Mouse (Mus musculus): Measurements from ENCODE around the gene Fnbp4.
"Not testable (repeated sequence)": the region's sequence is repeated elsewhere in the genome, so short reads cannot be mapped to it uniquely, and the experiment has no call there.

The Fnbp4 gene

DNA sequence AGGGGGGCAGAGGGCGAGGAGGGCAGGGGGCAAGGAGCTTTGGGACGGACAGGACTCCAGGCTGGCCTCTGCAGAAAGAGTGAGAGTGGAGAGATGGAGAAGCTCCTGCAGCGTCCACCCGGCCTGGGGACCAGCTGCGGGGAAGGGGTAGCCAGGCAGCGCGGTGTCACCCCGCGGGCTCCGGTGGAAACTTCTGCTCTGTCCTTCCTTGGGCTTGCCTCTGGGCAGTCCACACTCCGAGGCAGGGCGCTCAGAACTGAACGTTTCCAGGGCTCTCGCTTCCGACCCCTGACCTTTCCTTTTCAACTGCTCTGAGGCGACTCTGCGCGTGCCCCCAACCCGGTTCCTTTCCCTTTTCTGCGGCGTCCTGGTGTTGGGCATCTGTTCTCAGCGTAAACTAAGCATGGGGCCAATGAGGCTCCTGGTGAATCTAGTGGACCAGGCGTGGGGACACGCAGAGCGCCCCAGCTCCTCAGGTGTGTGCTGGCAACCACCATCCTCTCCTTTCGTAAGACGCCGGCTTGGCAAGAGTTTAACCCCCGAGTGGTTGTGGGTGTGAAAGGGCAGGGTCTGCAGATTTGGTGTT, 37.8 kb downstream of the Fnbp4 start:
- DNase-seq (ENCODE audit: low read depth, low spot score): no peak

DNA sequence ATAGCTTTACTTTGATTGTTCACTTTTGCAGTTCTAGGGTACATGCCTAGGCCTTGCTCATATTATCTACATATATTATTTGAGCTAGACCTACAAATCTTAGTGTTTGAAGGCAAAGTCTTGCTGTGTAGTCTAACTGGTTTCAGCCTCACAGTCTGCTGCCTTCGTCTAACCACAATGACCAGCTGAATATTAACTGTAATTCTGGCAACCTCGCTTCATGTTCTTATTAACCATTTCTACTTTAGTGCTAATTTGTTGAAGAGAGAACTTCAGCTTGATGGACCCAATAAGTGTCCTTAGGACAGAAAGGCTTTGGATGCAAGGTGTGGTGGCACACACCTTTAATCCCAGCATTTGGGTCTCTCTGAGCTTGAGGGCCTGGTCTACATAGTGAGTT, 43.0 kb downstream of the Fnbp4 start:
- DNase-seq (ENCODE audit: low read depth, low spot score): no peak

DNA sequence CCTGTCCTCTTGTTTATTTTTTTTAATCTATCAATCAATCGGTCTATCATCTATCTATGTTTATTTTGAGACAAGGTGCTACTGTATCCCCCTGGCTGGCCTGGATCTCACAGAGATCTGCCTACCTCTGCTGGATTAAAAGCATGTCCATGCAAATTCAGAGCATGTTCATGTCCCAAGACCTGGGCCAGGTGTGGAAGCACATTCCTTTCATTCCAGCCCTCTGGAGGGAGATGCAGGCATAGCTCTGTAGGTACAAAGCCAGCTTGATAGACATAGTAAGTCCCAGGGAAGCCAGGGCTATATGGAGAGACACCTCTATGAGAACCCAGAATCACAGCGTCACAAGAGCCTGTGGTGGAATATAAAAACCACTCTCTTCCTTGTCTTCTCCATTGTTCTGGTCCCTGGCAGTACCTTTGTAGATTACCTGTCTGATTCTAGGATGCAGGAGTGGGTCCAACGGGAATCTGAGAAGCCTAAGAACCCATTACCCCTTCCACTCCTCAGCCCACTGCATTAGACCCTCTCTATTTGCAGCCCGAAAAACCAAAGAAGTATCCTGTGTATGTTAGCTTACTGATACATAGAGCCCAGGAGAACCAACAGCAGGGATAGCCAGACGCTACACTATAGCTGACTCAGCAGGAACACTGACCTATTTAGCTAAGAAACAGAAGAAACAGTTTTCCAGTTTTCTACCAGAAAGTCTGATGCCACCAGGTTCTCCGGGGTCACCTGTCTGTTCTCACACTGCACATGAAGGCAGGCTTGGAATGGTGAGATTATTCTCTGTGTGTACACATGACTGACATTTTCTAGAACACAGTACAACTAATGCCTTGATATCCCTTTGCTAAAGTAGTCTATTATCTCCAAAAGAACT, 63.3 kb downstream of the Fnbp4 start:
- no peak for DNase-seq (ENCODE audit: low read depth, low spot score)

DNA sequence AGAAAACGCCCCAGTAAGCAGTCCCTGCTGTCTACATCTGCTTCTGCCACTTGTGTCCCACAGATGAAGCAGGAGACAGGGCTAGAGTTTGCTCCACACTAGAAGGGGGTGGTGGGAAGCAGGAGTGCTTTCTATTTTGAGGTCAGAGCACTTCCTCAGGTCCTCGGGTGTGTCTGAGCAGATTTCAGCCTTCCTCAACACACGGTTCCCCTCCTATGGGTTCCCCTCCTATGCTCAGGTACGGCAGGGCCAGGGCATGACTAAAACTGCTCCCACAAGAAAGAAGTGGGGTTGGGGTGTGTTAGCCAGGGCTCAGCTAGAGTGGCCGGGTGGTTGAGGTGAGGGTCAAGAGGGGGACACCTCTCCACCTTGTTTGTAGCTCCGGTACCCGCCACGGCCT, 65.6 kb downstream of the Fnbp4 start:
- no peak for DNase-seq (ENCODE audit: low read depth, low spot score)

DNA sequence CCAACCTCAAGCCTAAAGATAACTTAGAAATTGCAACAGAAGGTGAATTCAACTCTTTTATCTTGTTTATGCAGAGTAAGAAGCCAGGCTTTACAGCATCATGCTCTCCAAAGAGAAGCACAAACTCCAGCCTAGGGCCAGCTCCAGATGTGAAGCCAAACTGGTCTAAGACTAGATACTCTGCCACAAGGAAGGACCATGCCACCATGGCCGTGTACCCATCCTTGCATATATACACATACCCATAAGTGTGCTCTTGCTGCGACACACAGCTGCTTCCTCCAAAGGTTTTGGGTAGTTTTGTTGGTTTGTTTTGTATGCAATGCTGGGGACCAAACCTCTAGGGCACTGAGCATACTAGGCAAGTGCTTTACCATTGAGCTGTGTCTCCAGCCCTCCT, 70.1 kb downstream of the Fnbp4 start:
- DNase-seq (ENCODE audit: low read depth, low spot score): no peak

DNA sequence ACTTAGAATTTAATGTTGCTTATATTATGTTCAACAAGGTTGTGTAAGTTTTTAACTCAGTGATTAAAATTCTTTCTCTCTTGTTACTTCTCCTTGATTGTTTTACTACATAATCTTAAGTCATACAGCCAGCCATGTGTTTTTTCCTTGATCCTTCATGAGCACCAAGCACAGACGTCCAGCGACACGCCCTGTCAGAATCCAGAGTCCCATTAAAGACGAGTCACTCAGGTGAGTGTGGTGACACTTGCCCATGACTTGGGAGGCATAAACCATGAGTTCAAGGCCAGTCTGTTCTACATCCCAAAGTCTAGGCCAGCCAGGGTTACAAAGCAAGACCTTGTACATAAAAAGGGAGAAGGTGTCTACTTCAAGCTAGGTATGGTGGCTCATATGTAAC, 71.0 kb downstream of the Fnbp4 start:
- no peak for DNase-seq (ENCODE audit: low read depth, low spot score)

DNA sequence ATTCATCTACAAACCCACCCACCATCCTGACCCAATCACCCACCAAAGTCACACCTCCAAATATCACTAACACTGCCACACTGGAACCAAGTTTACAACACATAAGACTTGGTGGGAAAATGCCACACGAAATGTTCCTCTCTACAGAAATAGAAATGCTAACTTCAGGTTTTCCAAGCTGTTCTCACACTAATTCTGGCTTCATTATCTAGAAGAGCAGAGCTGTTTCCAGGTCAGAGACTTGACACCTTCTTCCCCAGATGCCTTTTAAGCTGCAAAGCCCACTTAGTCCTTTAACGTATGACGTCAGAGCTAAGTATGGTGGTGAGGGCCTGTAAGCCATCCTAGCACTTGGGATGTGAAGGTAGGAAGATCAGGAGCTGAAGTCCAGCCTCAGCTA, 73.5 kb downstream of the Fnbp4 start:
- no peak for DNase-seq (ENCODE audit: low read depth, low spot score)

DNA sequence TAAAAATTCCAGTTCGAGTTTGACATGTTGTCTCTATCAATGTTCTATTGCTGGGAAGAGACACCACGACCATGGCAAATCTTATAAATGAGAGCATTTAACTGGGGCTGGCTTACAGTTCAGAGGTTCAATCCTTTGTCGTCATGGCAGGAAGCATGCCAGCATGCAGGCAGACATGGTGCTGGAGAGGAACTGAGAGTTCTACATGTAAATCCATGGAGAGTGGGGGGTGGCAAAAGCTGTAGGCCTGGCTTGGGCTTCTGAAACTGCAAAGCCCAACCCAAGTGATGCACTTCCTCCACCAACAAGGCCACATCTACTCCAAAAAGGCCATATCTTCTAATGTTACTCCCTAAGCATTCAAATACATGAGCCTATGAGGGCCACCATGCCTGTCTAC, 75.7 kb downstream of the Fnbp4 start:
- no peak for DNase-seq (ENCODE audit: low read depth, low spot score)

DNA sequence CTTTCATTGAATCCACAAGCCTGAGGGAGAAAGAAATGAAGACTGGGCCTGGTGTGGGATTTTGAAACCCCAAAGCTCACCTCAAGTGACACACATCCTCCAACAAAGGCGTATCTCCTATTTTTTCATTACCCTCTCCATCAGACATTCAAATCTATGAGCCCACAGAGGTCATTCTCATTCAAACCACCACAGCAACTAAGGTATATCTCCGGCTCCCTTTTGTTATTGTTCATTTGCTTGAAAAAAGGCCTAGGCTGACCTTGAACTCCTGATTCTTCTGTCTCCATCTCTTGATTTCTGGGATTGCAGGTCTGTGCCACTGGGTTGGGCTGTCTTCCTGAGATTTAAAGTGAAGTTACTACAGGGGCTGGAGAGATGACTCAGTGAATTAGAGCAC, 77.8 kb downstream of the Fnbp4 start:
- DNase-seq (ENCODE audit: low read depth, low spot score): no peak

DNA sequence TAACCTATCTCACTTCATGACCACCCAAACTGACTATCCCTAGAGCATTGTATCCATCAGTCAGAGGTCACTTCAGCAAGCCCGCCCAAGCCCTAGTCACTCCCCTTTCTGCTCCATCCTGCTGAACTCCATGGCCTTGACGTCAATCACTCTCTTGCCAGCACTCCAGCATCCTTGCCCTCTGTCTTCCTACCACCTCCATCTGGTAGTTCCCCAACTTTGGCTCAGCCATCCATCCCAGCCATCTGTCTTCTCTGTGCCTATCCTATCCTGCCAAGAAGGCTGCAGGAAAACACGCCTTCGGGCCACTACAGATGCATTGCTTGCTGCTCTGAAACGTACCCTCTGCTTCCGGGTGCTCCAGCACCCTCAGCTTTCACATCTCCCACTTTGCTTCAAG, 78.6 kb downstream of the Fnbp4 start:
- peak; percentile 16 for DNase-seq (ENCODE audit: low read depth, low spot score)

DNA sequence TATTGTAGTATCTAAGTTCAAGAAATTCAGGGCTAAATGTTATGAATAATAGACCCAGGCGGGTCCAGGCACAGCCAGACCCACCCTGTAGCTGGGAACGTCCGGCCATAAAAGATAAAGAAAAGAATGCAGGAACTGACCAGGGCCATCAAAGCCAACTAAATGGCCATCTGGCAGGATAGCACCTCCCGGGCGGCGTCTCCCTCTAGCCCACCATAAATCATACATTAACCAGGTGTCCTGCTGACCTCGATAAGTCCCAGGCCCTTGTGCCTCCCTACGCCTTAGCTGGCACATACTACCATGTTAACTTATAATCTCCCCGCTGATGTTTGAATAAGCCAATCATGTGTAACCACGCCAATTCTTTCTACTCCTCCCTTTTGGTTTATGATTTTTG, 79.4 kb downstream of the Fnbp4 start:
- DNase-seq (ENCODE audit: low read depth, low spot score): not testable (repeated sequence)

DNA sequence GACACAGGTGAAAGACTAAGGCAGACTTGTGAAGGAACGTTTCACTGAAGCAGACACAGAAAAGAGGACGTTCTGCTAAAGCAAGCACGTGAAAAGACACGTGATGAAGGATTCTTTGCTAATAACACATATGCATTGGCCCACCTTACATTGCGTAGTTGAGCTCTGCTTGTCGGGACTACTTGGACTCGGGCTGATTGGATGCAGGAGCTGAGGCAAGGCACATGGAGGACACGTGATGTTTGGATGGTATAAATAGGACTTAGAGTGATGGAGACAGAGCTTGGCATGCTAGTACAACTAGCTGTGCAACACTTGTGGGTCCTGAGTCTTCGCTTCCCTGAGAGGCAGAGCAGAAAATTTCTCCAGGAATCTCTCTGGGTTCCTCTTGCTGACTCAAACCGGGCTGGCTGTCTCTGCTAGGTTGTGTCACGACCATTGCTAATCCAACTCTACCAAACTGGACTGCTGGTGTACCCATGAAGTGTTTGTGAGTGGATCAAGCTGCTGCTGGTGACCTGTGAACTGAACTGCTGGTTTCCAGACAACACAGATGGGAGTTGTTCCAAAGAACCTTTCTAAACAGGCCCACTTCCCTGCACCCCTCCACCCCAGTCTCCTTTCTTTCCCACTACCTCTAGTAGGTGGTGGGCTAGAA, 80.5 kb downstream of the Fnbp4 start:
- DNase-seq (ENCODE audit: low read depth, low spot score): no peak

DNA sequence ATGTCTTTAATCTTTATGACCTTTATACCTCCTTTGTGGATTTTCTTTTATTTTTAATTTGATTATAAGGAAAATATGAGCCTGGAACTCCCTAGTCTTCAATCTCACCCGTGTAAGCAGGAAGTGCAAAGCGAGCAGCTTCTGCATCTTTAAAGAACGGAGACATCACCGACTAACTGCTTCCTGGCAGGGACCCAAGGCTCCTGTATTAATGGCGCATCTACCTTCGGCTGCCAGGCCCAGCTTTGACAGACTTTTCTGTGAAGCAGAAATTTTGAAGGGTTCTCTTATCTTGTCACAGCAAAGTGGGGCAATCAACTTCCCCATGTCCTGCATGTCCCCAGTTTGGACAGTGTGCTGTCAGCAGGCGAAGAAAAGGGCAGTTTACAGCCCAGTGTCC, 83.6 kb downstream of the Fnbp4 start:
- no peak for DNase-seq (ENCODE audit: low read depth, low spot score)
